Mouse (Mus musculus) embryonic facial prominence, embryonic 13.5 days (tissue): ENCODE data around the gene Rundc3b. TPM values are rescaled to one million over a fixed set of nuclear protein-coding genes. Genes with fewer than 3 reads are reported as not detected.

ENCODE experiments used
- ATAC-seq: fragments of 200-750 bp; cut with Nextera tagmentation; 2 replicates; pipeline ENCODE4 v1.8.0; 2017; ENCODE audit warnings: low read depth; ENCODE audit not compliant: insufficient number of reproducible peaks, insufficient read depth, low FRiP score, low TSS enrichment
- H3K27ac ChIP-seq: fragments of 300-500 bp; sonication (generic); 2 replicates; pipeline ENCODE4 v1.5.1; 2015; ENCODE audit warnings: moderate library complexity, mild to moderate bottlenecking, inconsistent platforms
- H3K27me3 ChIP-seq: fragments of 300-500 bp; sonication (generic); 2 replicates; pipeline ENCODE4 v1.6.1; 2015; ENCODE audit warnings: mild to moderate bottlenecking, inconsistent platforms
- H3K36me3 ChIP-seq: fragments of 300-500 bp; sonication (generic); 2 replicates; pipeline ENCODE4 v1.6.1; 2015; ENCODE audit warnings: mild to moderate bottlenecking, inconsistent platforms
- H3K4me1 ChIP-seq: fragments of 300-500 bp; sonication (generic); 2 replicates; pipeline ENCODE4 v1.6.1; 2015; ENCODE audit warnings: inconsistent platforms
- H3K4me2 ChIP-seq: fragments of 300-500 bp; sonication (generic); 2 replicates; pipeline ENCODE4 v1.6.1; 2015; ENCODE audit warnings: moderate library complexity, mild to moderate bottlenecking, inconsistent platforms
- H3K4me3 ChIP-seq: fragments of 300-500 bp; sonication (generic); 2 replicates; pipeline ENCODE4 v1.5.1; 2015; ENCODE audit warnings: mild to moderate bottlenecking, inconsistent platforms
- H3K9ac ChIP-seq: fragments of 300-500 bp; sonication (generic); 2 replicates; pipeline ENCODE4 v1.6.1; 2015; ENCODE audit warnings: mild to moderate bottlenecking, inconsistent platforms
- H3K9me3 ChIP-seq: fragments of 300-500 bp; sonication (generic); 2 replicates; pipeline ENCODE4 v1.6.1; 2016; ENCODE audit warnings: inconsistent platforms
- WGBS: fragments of 180-500 bp; shearing (Covaris S2); methylation state at CpG from one replicate; pipeline ENCODE4 v1.1.7; 2015; ENCODE audit warnings: mixed read lengths; 5-methylcytosine and 5-hydroxymethylcytosine counted together
- polyA plus RNA-seq: library from polyadenylated mRNA; unstranded; fragments of >200 nt; fragmentation: Nextera tagmentation; extraction: Ambion mirVana; gene quantifications from 2 replicates; pipeline ENCODE4 v1.2.1, GENCODE M21; 2015

The Rundc3b gene
- 5.4 and 6.0 TPM in 2 replicates for polyA plus RNA-seq

- H3K4me3 ChIP-seq = peak within 1 kb of the TSS; percentile 91
- under 1% methylated on average over 70 of the region's 74 CpGs for WGBS
- H3K27me3 ChIP-seq = peaks cover 6% of the 10 kb centered on the region; the same call in 1 of the 2 replicates
- no peaks in the 10 kb centered on the region for H3K9me3 ChIP-seq
- peak within 1 kb of the TSS; percentile 95 for H3K4me2 ChIP-seq
- H3K4me1 ChIP-seq = 0 out of 2 replicates have a peak, but pooled peaks cover 4% of the 10 kb centered on the region
- 0 out of 2 replicates have a peak within 1 kb of the TSS, but pooled peaks have one; percentile 60 for H3K27ac ChIP-seq
- ATAC-seq = peak; percentile 99
- H3K36me3 ChIP-seq = no peaks in the 10 kb centered on the region
- H3K9ac ChIP-seq = peak within 1 kb of the TSS; percentile 79
Measured at GRCm38 (mm10) chr5:8622596-8623231, at the start of gene Rundc3b. Gene Rundc3b, minus strand, starts transcription at chr5:8622952.

- no peaks in the 10 kb centered on the region for H3K27me3 ChIP-seq
- ATAC-seq = no peak
- H3K9ac ChIP-seq = no peak overlapping the region
- no peaks in the 10 kb centered on the region for H3K4me1 ChIP-seq
- no peak overlapping the region for H3K4me3 ChIP-seq
- 91% methylated on average over 1 of the region's 1 CpGs for WGBS
- H3K27ac ChIP-seq = no peak overlapping the region
- no peaks in the 10 kb centered on the region for H3K9me3 ChIP-seq
- H3K4me2 ChIP-seq = no peak overlapping the region
- H3K36me3 ChIP-seq = no peaks in the 10 kb centered on the region
Measured at GRCm38 (mm10) chr5:8669606-8670005, 46.9 kb upstream of the Rundc3b start.

- Histone ChIP-seq H3K27ac (no peak overlapping the region), H3K4me1 (no peaks in the 10 kb centered on the region), H3K36me3 (no peaks in the 10 kb centered on the region), H3K9ac (no peak overlapping the region), H3K27me3 (no peaks in the 10 kb centered on the region), H3K4me2 (no peak overlapping the region), H3K4me3 (no peak overlapping the region), H3K9me3 (no peaks in the 10 kb centered on the region)
- ATAC-seq = no peak
- 82% methylated on average over 9 of the region's 9 CpGs for WGBS
Measured at GRCm38 (mm10) chr5:8667758-8668474, 45.2 kb upstream of the Rundc3b start.

- H3K9me3 ChIP-seq = no peaks in the 10 kb centered on the region
- H3K4me1 ChIP-seq = 0 out of 2 replicates have a peak, but pooled peaks cover 6% of the 10 kb centered on the region
- H3K4me3 ChIP-seq = no peak overlapping the region
- H3K4me2 ChIP-seq = no peak overlapping the region
- no peaks in the 10 kb centered on the region for H3K27me3 ChIP-seq
- WGBS = 73% methylated on average over 3 of the region's 3 CpGs
- H3K36me3 ChIP-seq = no peaks in the 10 kb centered on the region
- no peak overlapping the region for H3K27ac ChIP-seq
- H3K9ac ChIP-seq = no peak overlapping the region
- no peak for ATAC-seq
Measured at GRCm38 (mm10) chr5:8664678-8665077, 41.9 kb upstream of the Rundc3b start.

- Histone ChIP-seq H3K27me3 (no peaks in the 10 kb centered on the region), H3K4me2 (peak overlapping the region; percentile 91), H3K36me3 (no peaks in the 10 kb centered on the region), H3K9ac (peak overlapping the region; percentile 63; the same call in 1 of the 2 replicates), H3K4me3 (peak overlapping the region; percentile 47), H3K9me3 (no peaks in the 10 kb centered on the region), H3K4me1 (0 out of 2 replicates have a peak, but pooled peaks cover 6% of the 10 kb centered on the region), H3K27ac (no peak overlapping the region)
- WGBS = 55% methylated on average over 10 of the region's 10 CpGs
- ATAC-seq = no peak
Measured at GRCm38 (mm10) chr5:8660738-8661151, 38.0 kb upstream of the Rundc3b start.

GRCm38 (mm10) chr5:8659911-8660737, 37.4 kb upstream of the Rundc3b start, which contains the start of gene Abcb1a:
Gene Abcb1a, plus strand, starts transcription at chr5:8660077.
- no peak for ATAC-seq
- H3K27me3 ChIP-seq = no peaks in the 10 kb centered on the region
- 4% methylated on average over 37 of the region's 37 CpGs for WGBS
- peak within 1 kb of the TSS; percentile 47 for H3K4me3 ChIP-seq
- no peaks in the 10 kb centered on the region for H3K9me3 ChIP-seq
- no peak within 1 kb of the TSS for H3K27ac ChIP-seq
- no peaks in the 10 kb centered on the region for H3K36me3 ChIP-seq
- 0 out of 2 replicates have a peak, but pooled peaks cover 6% of the 10 kb centered on the region for H3K4me1 ChIP-seq
- H3K9ac ChIP-seq = peak within 1 kb of the TSS; percentile 63
- peak within 1 kb of the TSS; percentile 91 for H3K4me2 ChIP-seq

- Histone ChIP-seq H3K4me2 (no peak overlapping the region), H3K27me3 (no peaks in the 10 kb centered on the region), H3K9me3 (no peaks in the 10 kb centered on the region), H3K27ac (no peak overlapping the region), H3K4me1 (no peaks in the 10 kb centered on the region), H3K4me3 (no peak overlapping the region), H3K9ac (no peak overlapping the region), H3K36me3 (no peaks in the 10 kb centered on the region)
- 81% methylated on average over 2 of the region's 2 CpGs for WGBS
- ATAC-seq = no peak
Measured at GRCm38 (mm10) chr5:8652085-8652484, 29.3 kb upstream of the Rundc3b start.

- Histone ChIP-seq H3K4me3 (no peak overlapping the region), H3K4me2 (no peak overlapping the region), H3K27me3 (no peaks in the 10 kb centered on the region), H3K36me3 (no peaks in the 10 kb centered on the region), H3K9ac (no peak overlapping the region), H3K4me1 (no peaks in the 10 kb centered on the region), H3K9me3 (no peaks in the 10 kb centered on the region), H3K27ac (no peak overlapping the region)
- ATAC-seq = no peak
Measured at GRCm38 (mm10) chr5:8648774-8649173, 26.0 kb upstream of the Rundc3b start.

- Histone ChIP-seq H3K9me3 (no peaks in the 10 kb centered on the region), H3K4me3 (no peak overlapping the region), H3K27ac (no peak overlapping the region), H3K4me2 (no peak overlapping the region), H3K36me3 (no peaks in the 10 kb centered on the region), H3K4me1 (no peaks in the 10 kb centered on the region), H3K27me3 (no peaks in the 10 kb centered on the region), H3K9ac (no peak overlapping the region)
- whole genome bisulfite sequencing = 63% methylated on average over 4 of the region's 4 CpGs
- ATAC-seq = no peak
Measured at GRCm38 (mm10) chr5:8648300-8648699, 25.5 kb upstream of the Rundc3b start.

GRCm38 (mm10) chr5:8634489-8634975, 11.8 kb upstream of the Rundc3b start:
- Histone ChIP-seq H3K27me3 (no peaks in the 10 kb centered on the region), H3K4me2 (no peak overlapping the region), H3K9ac (no peak overlapping the region), H3K27ac (no peak overlapping the region), H3K36me3 (no peaks in the 10 kb centered on the region), H3K4me3 (no peak overlapping the region), H3K4me1 (no peaks in the 10 kb centered on the region), H3K9me3 (no peaks in the 10 kb centered on the region)
- ATAC-seq = no peak

GRCm38 (mm10) chr5:8632901-8633300, 10.1 kb upstream of the Rundc3b start:
- Histone ChIP-seq H3K27me3 (no peaks in the 10 kb centered on the region), H3K4me3 (no peak overlapping the region), H3K27ac (no peak overlapping the region), H3K4me1 (no peaks in the 10 kb centered on the region), H3K4me2 (no peak overlapping the region), H3K9ac (no peak overlapping the region), H3K36me3 (no peaks in the 10 kb centered on the region), H3K9me3 (no peaks in the 10 kb centered on the region)
- no peak for ATAC-seq
- WGBS = 83% methylated on average over 3 of the region's 3 CpGs
